Mouse (Mus musculus): ENCODE results near the gene Ikzf1.

Ikzf1 gene

DNA sequence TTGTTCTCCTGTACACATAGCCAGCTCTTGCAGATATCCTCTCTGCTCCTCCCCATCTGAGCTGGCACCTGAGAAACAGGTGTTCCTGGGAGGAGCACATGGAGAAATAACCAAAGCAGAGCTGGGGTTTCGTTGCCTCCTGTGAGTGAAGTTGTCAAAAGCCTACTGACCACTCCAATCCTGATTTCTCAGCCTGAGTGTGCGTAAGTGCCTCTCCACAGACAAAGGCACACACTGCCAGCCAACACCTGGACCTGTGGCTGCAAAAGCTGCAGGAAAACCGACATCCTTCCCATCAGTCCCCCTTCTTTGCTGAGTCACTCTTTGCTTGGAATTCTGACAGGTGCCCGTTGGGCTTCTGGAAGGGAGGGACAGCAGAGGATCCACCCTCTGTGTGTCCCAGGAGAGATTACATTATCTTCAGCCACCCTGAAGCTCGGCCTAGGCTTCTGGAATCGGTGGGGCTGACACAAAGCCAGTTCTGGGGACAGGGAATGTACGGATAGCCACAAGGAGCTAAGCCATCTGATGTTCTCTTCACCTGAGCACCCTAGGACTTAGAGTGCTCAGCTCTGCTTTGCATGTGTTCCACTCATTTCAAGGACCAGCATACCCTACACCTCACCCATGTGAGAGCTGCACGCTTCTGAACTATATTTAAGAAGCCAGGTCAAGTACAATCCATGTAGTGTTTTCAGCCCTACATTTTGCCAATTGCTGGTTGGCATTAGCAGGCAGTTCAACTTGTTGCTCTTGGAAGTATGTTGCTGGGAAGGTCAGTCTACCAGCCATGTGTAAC, 48.4 kb downstream of the Ikzf1 start:
- no peak overlapping the region for H3K4me3 ChIP-seq (replicated peaks; ENCODE audit: low read length)
- no peaks in the 10 kb centered on the region for H3K4me1 ChIP-seq (replicated peaks; ENCODE audit: low read depth, low read length)
- H3K36me3 ChIP-seq (ENCODE audit: insufficient read depth, low read length) = no peaks in the 10 kb centered on the region
- no peaks in the 10 kb centered on the region for H3K27me3 ChIP-seq (ENCODE audit: insufficient read depth, low read length)
- no peak for TF ChIP-seq CTCF (conservative IDR thresholded peaks at IDR 0.05; ENCODE audit: low read length)
- TF ChIP-seq NANOG (IDR thresholded peaks at IDR 0.05; ENCODE audit: borderline replicate concordance, low read length) = no peak
- TF ChIP-seq POU5F1 (IDR thresholded peaks at IDR 0.05; ENCODE audit: borderline replicate concordance, low read length) = no peak
- H3K9me3 ChIP-seq (ENCODE audit: low read length) = no peaks in the 10 kb centered on the region

DNA sequence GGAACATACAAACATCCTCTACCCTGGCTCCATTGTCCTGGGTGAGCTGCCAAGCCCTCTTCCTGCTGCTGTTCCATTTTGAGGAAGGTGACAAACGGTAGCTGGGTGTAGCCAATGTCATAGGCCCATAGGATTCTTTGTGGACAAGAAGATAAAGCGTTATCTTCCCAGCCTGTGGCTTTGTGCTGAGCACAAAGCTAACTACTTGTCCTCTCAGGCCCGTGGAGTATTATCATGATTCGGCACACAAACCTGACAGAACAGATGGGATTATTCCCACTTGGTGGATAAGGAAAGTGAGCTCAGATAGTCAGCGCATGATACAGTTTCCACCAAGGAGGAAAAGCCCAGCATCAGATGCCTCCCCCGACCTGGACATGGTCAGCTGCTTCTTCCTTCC, 50.4 kb downstream of the Ikzf1 start:
- Histone ChIP-seq H3K27me3 (ENCODE audit: insufficient read depth, low read length) (no peaks in the 10 kb centered on the region), H3K9me3 (ENCODE audit: low read length) (no peaks in the 10 kb centered on the region), H3K4me1 (replicated peaks; ENCODE audit: low read depth, low read length) (no peaks in the 10 kb centered on the region), H3K36me3 (ENCODE audit: insufficient read depth, low read length) (no peaks in the 10 kb centered on the region), H3K4me3 (replicated peaks; ENCODE audit: low read length) (no peak overlapping the region)
- TF ChIP-seq NANOG (IDR thresholded peaks at IDR 0.05; ENCODE audit: borderline replicate concordance, low read length) (no peak), POU5F1 (IDR thresholded peaks at IDR 0.05; ENCODE audit: borderline replicate concordance, low read length) (no peak), CTCF (conservative IDR thresholded peaks at IDR 0.05; ENCODE audit: low read length) (no peak)

DNA sequence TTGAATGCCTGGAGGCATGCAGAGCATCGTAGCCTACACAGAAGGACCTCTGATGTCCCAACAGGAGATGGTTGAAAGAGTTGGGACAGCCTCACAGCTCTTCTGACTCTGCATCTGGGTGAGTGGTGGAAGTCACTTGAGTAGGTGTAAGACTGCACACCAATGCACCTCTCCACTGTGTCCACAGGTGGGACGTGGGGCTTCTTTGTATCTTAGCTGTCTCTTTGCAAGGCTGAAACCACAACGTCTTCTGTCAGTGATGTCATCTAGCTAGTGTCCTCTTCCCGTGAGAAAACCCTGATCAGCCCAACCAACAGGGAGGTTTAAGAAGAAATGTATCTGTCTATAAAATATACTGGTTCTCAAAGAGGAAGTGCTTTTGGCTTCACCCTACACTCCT, 52.1 kb downstream of the Ikzf1 start:
- no peaks in the 10 kb centered on the region for H3K36me3 ChIP-seq (ENCODE audit: insufficient read depth, low read length)
- H3K27me3 ChIP-seq (ENCODE audit: insufficient read depth, low read length) = no peaks in the 10 kb centered on the region
- H3K4me3 ChIP-seq (replicated peaks; ENCODE audit: low read length) = no peak overlapping the region
- H3K9me3 ChIP-seq (ENCODE audit: low read length) = peaks cover under 1% of the 10 kb centered on the region; the same call in 1 of the 2 replicates
- H3K4me1 ChIP-seq (replicated peaks; ENCODE audit: low read depth, low read length) = no peaks in the 10 kb centered on the region
- TF ChIP-seq CTCF (conservative IDR thresholded peaks at IDR 0.05; ENCODE audit: low read length) (no peak), POU5F1 (IDR thresholded peaks at IDR 0.05; ENCODE audit: borderline replicate concordance, low read length) (no peak), NANOG (IDR thresholded peaks at IDR 0.05; ENCODE audit: borderline replicate concordance, low read length) (no peak)

DNA sequence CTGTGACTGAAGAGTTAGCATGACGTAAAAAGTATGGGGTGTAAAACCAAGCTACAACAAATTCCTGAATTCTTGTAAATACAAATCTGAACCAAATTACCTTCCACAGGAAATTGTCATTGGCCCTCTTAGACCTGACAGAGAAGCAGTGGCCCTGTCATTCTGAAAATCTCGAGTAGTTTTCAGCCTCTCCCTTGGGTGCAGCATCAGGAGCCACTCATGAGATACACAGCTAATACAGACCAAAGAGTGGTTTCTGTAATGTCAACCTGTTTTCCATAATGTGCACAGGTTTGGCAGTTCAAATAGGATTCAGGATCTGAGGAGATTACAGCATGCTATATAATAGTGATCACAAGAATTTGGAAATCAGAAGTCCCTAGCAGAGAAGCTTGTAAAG, 52.8 kb downstream of the Ikzf1 start:
- H3K4me3 ChIP-seq (replicated peaks; ENCODE audit: low read length) = no peak overlapping the region
- H3K4me1 ChIP-seq (replicated peaks; ENCODE audit: low read depth, low read length) = no peaks in the 10 kb centered on the region
- H3K27me3 ChIP-seq (ENCODE audit: insufficient read depth, low read length) = no peaks in the 10 kb centered on the region
- no peaks in the 10 kb centered on the region for H3K36me3 ChIP-seq (ENCODE audit: insufficient read depth, low read length)
- no peak for TF ChIP-seq CTCF (conservative IDR thresholded peaks at IDR 0.05; ENCODE audit: low read length)
- no peak for TF ChIP-seq NANOG (IDR thresholded peaks at IDR 0.05; ENCODE audit: borderline replicate concordance, low read length)
- TF ChIP-seq POU5F1 (IDR thresholded peaks at IDR 0.05; ENCODE audit: borderline replicate concordance, low read length) = no peak
- peaks cover 5% of the 10 kb centered on the region; the same call in 1 of the 2 replicates for H3K9me3 ChIP-seq (ENCODE audit: low read length)

DNA sequence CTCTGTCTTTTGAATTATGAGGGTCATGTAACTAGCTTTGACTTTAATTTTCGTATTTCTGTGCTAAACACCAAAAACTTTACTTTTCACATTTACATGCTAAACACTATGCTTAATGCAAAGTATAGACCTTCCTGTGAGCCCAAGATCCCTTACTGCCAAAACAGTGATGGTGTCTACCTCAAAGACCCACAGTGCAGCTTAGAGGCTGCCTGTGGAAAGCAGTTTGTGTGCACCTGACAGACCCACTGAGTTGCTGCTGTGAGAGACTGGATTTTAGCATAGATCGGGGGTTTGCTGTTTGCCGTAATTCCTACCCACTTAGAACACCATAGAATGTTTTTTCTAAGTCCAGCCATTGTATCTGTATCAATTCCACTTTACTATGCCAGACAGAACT, 54.3 kb downstream of the Ikzf1 start:
- H3K36me3 ChIP-seq (ENCODE audit: insufficient read depth, low read length) = no peaks in the 10 kb centered on the region
- H3K4me3 ChIP-seq (replicated peaks; ENCODE audit: low read length) = no peak overlapping the region
- no peaks in the 10 kb centered on the region for H3K4me1 ChIP-seq (replicated peaks; ENCODE audit: low read depth, low read length)
- H3K27me3 ChIP-seq (ENCODE audit: insufficient read depth, low read length) = no peaks in the 10 kb centered on the region
- TF ChIP-seq CTCF (conservative IDR thresholded peaks at IDR 0.05; ENCODE audit: low read length) = no peak
- no peak for TF ChIP-seq POU5F1 (IDR thresholded peaks at IDR 0.05; ENCODE audit: borderline replicate concordance, low read length)
- no peak for TF ChIP-seq NANOG (IDR thresholded peaks at IDR 0.05; ENCODE audit: borderline replicate concordance, low read length)
- H3K9me3 ChIP-seq (ENCODE audit: low read length) = peaks cover 5% of the 10 kb centered on the region; the same call in 1 of the 2 replicates

DNA sequence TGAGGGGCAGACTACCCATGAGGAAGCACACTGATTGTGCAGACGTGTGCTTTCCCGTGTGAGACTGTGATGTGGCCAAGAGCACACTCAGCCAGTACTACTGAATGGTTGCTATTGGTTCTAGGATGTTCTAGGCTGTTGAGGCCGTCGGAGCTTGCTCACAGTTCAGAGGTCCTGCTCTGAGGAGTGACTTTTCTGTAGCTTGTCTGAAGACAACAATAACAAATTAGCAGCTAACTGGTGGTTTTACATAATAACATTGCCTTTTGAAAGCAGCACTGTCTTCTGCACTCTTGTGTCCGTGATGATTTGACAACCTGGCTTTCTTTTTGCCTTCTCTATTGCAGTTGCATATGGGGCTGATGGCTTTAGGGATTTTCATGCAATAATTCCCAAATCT, 55.8 kb downstream of the Ikzf1 start:
- Histone ChIP-seq H3K27me3 (ENCODE audit: insufficient read depth, low read length) (0 out of 2 replicates have a peak, but pooled peaks cover 2% of the 10 kb centered on the region), H3K36me3 (ENCODE audit: insufficient read depth, low read length) (no peaks in the 10 kb centered on the region), H3K4me1 (replicated peaks; ENCODE audit: low read depth, low read length) (no peaks in the 10 kb centered on the region), H3K9me3 (ENCODE audit: low read length) (peaks cover 5% of the 10 kb centered on the region; the same call in 1 of the 2 replicates), H3K4me3 (replicated peaks; ENCODE audit: low read length) (no peak overlapping the region)
- no peak for TF ChIP-seq POU5F1 (IDR thresholded peaks at IDR 0.05; ENCODE audit: borderline replicate concordance, low read length)
- no peak for TF ChIP-seq NANOG (IDR thresholded peaks at IDR 0.05; ENCODE audit: borderline replicate concordance, low read length)
- TF ChIP-seq CTCF (conservative IDR thresholded peaks at IDR 0.05; ENCODE audit: low read length) = no peak

DNA sequence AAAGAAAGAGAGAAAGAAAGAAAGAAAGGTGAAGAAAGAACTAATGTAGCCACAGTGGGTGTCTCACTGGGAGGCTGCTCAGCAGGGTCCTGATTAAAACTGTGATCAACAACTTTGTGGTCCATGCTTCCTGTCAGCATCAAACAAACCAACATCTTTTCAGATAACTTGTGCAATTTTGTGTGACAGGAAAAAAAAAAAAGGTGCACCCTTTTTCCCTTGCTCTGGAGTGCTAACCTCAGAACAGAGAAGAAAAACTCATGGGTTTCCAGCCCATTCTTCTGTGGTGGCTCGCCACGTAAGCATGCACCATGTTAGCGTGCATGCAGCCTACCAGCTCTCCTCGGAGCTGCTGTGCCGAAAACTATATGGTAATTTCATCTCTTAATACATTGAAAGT, 56.8 kb downstream of the Ikzf1 start:
- Histone ChIP-seq H3K4me1 (replicated peaks; ENCODE audit: low read depth, low read length) (no peaks in the 10 kb centered on the region), H3K4me3 (replicated peaks; ENCODE audit: low read length) (no peak overlapping the region), H3K9me3 (ENCODE audit: low read length) (peaks cover 5% of the 10 kb centered on the region; the same call in 1 of the 2 replicates), H3K27me3 (ENCODE audit: insufficient read depth, low read length) (0 out of 2 replicates have a peak, but pooled peaks cover 2% of the 10 kb centered on the region), H3K36me3 (ENCODE audit: insufficient read depth, low read length) (no peaks in the 10 kb centered on the region)
- TF ChIP-seq POU5F1 (IDR thresholded peaks at IDR 0.05; ENCODE audit: borderline replicate concordance, low read length) (no peak), NANOG (IDR thresholded peaks at IDR 0.05; ENCODE audit: borderline replicate concordance, low read length) (no peak), CTCF (conservative IDR thresholded peaks at IDR 0.05; ENCODE audit: low read length) (no peak)

DNA sequence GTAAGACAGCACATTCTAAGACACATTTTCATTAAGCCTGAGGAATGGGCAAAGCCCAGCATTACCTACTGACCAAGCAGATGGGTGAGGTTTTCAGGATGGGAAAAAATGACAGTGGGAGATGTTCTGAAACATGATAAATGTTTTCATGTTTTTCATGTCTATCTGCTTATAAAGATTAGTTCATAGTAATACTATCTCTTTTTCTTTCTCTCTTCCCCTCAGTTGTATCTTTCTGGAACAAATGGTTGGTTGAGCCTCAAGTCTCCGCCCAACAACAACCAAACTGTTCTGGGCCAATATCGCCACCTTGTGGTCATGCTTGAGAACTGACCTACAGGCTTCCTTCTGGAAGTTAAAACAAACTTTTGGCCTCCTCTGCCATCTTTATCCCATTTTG, 57.8 kb downstream of the Ikzf1 start:
- no peak overlapping the region for H3K4me3 ChIP-seq (replicated peaks; ENCODE audit: low read length)
- no peaks in the 10 kb centered on the region for H3K4me1 ChIP-seq (replicated peaks; ENCODE audit: low read depth, low read length)
- no peaks in the 10 kb centered on the region for H3K36me3 ChIP-seq (ENCODE audit: insufficient read depth, low read length)
- peaks cover 5% of the 10 kb centered on the region; the same call in 1 of the 2 replicates for H3K9me3 ChIP-seq (ENCODE audit: low read length)
- TF ChIP-seq CTCF (conservative IDR thresholded peaks at IDR 0.05; ENCODE audit: low read length) (peak; percentile 80), NANOG (IDR thresholded peaks at IDR 0.05; ENCODE audit: borderline replicate concordance, low read length) (no peak)
- 0 out of 2 replicates have a peak, but pooled peaks cover 2% of the 10 kb centered on the region for H3K27me3 ChIP-seq (ENCODE audit: insufficient read depth, low read length)

Measured in E14TG2a.4 (cell line).